Mouse (Mus musculus) cortical plate, adult 2 months (tissue): Measurements from ENCODE around the gene Cdc42ep1. TPM values are rescaled to one million over a fixed set of nuclear protein-coding genes. Genes with fewer than 3 reads are reported as not detected.

Source experiments
- H3K27ac ChIP-seq: fragments of 200-500 bp; 2 replicates; pipeline ENCODE4 v1.5.1; 2012; ENCODE audit warnings: low read length, control low read depth, inconsistent platforms; ENCODE audit not compliant: insufficient read depth
- H3K4me1 ChIP-seq: fragments of 200-500 bp; 2 replicates; pipeline ENCODE4 v1.6.1; 2011; ENCODE audit warnings: low read length; ENCODE audit not compliant: control insufficient read depth, insufficient read depth
- H3K4me3 ChIP-seq: fragments of 200-500 bp; 2 replicates; pipeline ENCODE4 v1.5.1; 2011; ENCODE audit warnings: mild to moderate bottlenecking, low read length, control low read depth; ENCODE audit not compliant: insufficient read depth
- CTCF ChIP-seq: fragments of 200-500 bp; IDR thresholded peaks from 2 replicates; pipeline ENCODE4 v1.5.1; 2011; ENCODE audit warnings: mild to moderate bottlenecking, control low read depth, low read length; ENCODE audit not compliant: insufficient read depth; ENCODE audit errors: extremely low read depth
- POLR2A ChIP-seq: fragments of 200-500 bp; IDR thresholded peaks from 2 replicates; pipeline ENCODE4 v1.6.1; 2011; ENCODE audit warnings: mild to moderate bottlenecking, low read length, control low read depth; ENCODE audit not compliant: insufficient read depth; ENCODE audit errors: extremely low read depth
- polyA plus RNA-seq: library from polyadenylated mRNA; depleted of rRNA; stranded (reverse); fragments of >200 nt; gene quantifications from 2 replicates; pipeline ENCODE4 v1.2.3, GENCODE M21; 2012

Gene Cdc42ep1
- polyA plus RNA-seq, 1 experiment = 28.1 TPM

DNA sequence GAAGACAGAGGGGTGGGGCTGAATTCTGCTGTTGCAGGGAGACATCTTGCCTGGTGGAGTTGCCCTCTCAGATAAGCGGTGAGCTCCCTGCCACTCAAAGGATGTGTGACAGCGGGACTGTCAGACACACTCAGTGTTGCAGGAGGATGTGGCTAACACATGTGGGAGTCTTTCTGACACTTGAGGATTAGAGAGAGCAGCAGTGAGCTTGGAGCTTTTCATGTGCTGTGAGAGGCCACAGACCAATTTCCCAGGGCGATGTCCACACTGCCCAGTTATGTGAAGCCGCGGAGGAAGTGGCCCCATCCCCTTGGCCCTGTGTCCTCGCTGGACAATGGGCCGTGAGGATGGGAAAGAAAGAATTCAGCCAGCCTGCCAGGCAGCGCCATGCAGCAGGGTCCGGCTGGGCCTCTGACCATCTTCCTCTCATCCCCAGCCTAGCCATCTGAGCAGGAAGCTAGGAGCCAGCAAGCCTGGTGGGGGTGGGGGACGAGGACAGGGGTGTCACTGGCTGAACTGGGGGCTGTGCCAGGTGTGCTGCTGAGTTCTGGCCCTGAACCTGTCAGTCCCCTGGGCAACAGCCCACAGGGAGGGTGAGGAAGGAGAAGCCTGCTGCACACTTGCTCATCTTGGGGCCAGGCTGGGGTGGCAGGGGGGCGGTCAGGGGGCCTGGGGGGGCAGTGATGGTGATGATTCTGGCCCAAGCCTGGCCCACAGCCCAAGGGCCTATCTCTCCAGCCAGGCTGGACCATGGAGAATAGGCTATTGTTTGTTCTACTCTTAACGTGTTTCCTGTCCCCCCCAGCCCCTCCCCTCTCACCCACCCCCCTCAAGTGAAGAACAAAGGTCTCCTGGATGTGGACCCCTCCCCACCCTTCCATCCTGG, 7.0 kb upstream of the Cdc42ep1 start:
- peak overlapping the region; percentile 82 for H3K27ac ChIP-seq
- 0 out of 2 replicates have a peak, but pooled peaks cover 2% of the 10 kb centered on the region for H3K4me1 ChIP-seq
- TF ChIP-seq CTCF (no peak), POLR2A (no peak)
- H3K4me3 ChIP-seq = no peak overlapping the region

DNA sequence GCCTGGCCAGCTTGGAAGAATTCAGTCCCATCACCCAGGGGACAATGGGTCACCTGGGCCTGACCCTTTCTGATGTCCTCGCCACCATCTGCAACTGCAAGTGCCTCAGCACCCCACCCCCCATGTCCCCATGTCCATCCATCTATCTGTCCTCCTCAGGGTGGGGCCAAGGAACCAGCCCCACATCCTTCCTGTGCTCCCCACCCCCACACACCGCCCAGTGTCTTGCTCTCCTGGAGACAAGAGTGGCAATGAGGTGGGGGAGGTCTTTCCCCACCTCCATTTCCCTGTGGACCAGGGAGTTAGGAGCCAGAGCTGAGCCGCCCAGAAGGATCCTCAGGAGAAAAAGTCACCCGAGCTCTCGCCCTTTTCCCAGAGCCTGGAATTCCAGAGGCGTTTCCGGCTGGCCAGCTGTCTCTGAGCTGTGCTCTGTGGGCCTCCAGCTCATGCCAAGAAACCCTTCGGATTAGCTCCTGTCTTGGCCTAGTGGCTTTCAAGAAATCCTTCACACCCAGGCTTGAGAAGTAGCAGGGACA, 6.3 kb upstream of the Cdc42ep1 start:
- Histone ChIP-seq H3K27ac (peak overlapping the region; percentile 70; the same call in 1 of the 2 replicates), H3K4me3 (no peak overlapping the region), H3K4me1 (0 out of 2 replicates have a peak, but pooled peaks cover 2% of the 10 kb centered on the region)
- TF ChIP-seq CTCF (no peak), POLR2A (no peak)

DNA sequence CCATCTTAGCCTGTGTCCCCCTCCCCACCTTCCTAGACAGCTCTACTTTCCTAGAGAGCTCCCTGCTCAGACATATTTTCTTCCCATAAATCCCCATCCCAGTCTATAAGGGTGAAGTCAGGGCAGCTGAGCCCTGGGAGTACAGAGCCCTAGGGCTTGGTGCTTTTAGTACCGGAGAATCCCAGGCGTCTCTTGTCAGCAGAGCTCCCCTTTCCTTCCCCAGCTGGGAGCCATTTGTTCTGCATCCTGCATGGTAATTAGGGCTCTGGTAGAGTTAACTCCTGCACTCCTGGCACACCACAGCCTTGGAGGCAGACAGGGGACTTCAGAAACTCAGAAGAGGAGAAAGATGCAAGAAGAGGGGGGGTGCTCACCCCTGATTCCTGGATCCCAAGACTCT, 2.7 kb upstream of the Cdc42ep1 start:
- no peak overlapping the region for H3K27ac ChIP-seq
- no peak overlapping the region for H3K4me3 ChIP-seq
- TF ChIP-seq CTCF (no peak), POLR2A (no peak)
- 0 out of 2 replicates have a peak, but pooled peaks cover 2% of the 10 kb centered on the region for H3K4me1 ChIP-seq

DNA sequence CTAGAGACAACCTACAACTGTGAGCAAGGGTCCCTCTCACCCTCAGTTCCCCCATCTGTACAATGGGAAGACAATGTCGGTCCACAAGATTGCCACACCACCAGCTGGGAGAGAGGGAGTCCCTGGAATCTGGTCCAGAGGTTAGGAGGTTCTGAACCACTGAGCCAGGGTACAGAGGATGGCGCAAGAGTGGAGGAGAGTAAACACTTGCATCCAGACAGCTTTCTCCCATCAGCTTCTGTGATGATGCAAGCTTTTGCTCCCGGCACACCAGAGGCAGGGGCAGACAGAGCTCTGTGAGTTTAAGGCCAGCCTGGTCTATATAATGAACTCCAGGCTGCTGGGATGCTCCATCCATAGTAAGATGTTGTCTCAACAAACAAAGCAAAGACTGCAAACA, 2.2 kb upstream of the Cdc42ep1 start:
- Histone ChIP-seq H3K27ac (no peak overlapping the region), H3K4me1 (0 out of 2 replicates have a peak, but pooled peaks cover under 1% of the 10 kb centered on the region), H3K4me3 (no peak overlapping the region)
- no peak for TF ChIP-seq POLR2A
- no peak for TF ChIP-seq CTCF

DNA sequence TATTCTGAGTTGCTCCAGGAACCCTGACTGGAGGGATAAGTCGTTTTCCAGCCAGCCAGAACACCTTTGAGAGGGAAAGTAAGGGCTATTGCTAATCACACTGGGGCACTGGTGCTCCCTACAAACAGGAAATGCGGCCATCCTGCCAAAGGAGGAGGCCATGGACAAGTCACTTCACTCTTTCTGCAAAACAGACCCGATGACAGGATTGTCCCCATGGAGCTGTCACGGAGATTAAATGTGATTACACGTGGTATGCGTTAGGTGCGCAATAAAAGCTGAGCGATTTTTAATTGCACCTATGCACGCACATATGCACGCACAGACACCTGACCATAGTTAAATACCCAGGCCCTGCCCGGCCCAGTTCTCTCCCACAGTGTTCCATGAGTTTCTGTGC, 1.7 kb upstream of the Cdc42ep1 start:
- Histone ChIP-seq H3K4me1 (no peaks in the 10 kb centered on the region), H3K27ac (no peak overlapping the region), H3K4me3 (no peak overlapping the region)
- no peak for TF ChIP-seq POLR2A
- TF ChIP-seq CTCF = no peak

DNA sequence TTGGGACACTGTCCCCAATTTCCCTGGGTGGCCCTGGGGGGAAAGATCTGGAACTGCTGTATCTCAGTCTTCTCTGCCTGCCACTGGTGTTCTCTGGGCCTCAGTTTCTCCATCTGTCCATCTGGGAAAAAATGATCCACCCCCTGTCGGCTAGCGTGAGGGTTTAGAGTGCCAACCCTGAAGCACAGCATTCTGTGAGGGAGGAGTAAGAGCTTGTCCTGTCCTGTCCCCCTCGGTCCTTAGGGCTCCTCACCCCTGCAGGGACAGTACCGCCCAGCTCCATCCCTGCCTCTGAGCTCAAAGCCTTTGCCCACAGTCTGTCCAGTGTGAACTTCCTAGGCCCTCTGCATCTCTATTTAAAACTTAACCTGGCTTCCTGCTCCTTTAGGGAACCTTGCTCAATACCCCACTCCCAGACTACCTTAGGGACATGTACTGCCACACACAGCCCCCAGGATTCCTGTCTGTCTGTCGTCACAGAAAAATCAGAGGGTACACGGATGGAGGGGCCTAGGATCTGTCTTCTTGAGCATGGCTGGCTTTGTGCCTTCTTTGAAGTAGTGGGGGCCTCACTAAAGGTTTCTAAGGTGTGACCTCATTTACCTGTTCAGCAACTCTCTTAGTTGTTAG, 1.1 kb upstream of the Cdc42ep1 start:
- Histone ChIP-seq H3K4me3 (no peak overlapping the region), H3K27ac (no peak overlapping the region), H3K4me1 (no peaks in the 10 kb centered on the region)
- TF ChIP-seq POLR2A (no peak), CTCF (no peak)

DNA sequence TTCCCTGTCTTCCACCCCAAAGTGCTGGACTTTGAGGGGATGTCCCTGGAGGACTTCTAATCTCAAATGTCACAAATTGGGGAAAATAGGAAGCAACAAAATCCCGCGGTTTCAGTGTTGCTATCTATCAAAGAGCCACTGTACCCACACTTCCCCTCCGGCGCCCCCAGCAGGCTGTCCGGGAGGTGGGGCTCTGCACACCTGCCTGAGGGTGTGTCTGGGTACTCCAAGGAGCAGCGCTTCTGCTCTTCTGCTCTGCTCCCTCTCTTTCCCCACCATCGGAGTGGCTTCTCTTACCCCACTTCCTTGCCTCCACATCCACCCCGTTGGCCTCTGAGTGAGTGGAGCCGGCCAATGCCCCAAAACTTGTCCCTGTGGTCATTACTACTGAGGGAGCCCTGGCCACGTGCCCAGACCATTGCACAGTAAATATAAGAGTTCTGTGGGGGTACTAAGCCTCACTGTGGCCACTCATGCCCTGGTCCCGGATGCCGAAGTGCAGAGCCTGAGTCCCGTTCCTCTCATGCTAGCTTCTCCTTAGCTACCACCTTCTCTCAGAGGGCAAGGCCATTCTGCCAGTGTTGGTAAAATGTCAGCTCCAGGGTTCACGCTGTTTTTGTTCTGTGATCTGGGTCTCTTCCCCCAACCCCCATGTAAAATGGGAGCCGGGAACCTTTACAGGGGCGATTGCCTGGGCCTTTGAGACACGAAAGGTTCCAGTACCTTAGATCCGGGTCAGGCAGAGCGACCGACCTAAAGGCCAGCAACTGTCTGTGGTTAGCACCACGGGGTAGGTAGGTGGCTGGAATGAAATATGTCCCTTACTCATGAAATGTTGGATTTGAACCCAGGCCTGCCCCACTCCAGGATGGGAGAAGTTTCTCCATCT, 1.4 kb downstream of the Cdc42ep1 start:
- no peaks in the 10 kb centered on the region for H3K4me1 ChIP-seq
- peak overlapping the region; percentile 53 for H3K4me3 ChIP-seq
- TF ChIP-seq CTCF = no peak
- no peak for TF ChIP-seq POLR2A
- H3K27ac ChIP-seq = peak overlapping the region; percentile 99

DNA sequence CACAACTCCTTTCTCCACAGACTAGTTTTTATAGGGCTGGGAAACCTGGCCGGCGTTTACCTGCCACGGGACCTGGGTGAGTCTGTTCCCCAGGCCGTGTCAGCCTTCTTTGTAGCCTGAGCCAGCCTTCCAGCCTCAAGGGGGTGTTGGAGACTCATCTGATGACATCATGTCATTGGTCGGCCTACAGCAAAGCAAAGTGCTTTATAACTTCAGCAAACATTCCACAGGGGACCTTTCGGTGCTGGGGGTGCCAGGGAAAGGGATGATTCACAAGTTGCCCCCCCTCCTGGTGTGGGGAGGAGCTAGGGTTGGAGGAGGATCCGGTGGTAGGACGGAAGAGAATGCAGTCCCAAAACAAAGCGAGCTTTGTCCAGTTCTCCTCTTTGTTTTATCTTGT, 2.4 kb downstream of the Cdc42ep1 start:
- Histone ChIP-seq H3K4me3 (0 out of 2 replicates have a peak overlapping the region, but pooled peaks have one; percentile 4), H3K27ac (peak overlapping the region; percentile 39), H3K4me1 (no peaks in the 10 kb centered on the region)
- TF ChIP-seq POLR2A (no peak), CTCF (no peak)

DNA sequence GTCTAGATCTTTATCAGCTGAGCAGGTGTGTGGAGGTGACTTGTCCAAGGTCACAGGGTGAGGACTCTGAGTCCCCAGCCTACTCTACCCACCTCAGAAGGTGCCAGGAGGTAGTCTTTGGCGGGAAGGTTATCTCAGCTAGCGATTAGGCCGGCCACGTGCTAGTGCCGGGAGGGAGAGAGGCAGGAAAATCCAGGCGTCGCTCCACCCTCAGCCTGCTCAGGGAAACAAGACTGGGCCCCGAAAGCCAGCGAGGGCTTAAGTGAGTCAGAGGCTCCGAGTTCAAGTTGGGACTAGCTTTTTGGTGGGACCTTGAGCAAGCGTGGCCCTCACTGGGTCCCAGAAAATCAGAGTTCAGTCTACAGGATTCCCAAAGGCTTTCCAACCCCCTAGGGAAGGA, 2.9 kb downstream of the Cdc42ep1 start:
- no peaks in the 10 kb centered on the region for H3K4me1 ChIP-seq

More for the DNA sequence above, 2.9 kb downstream of the Cdc42ep1 start:
- 0 out of 2 replicates have a peak overlapping the region, but pooled peaks have one; percentile 4 for H3K4me3 ChIP-seq
- peak overlapping the region; percentile 79 for H3K27ac ChIP-seq
- TF ChIP-seq CTCF (no peak), POLR2A (no peak)
